Mouse (Mus musculus) megakaryocyte, embryonic 14.5 days (primary cell): ENCODE measurements at regions not wholly inside any gene's neighbourhood (a gene's known extent, or its start where the extent isn't known, plus 50 kb on each side); places are given as distances from the start of the nearest gene placed in this dataset.

Source experiments
- FLI1 ChIP-seq: IDR thresholded peaks from 2 replicates; pipeline ENCODE4 v1.6.1; 2012; ENCODE audit warnings: low read length, inconsistent platforms, mixed read lengths
- GATA1 ChIP-seq: IDR thresholded peaks from 3 replicates; pipeline ENCODE4 v1.6.1; 2012; ENCODE audit warnings: mixed read lengths, low read length, inconsistent platforms, borderline replicate concordance

- TF ChIP-seq GATA1 (no peak), FLI1 (no peak)
Observed at GRCm38 (mm10) chr6:143490019-143490418, 323.0 kb downstream of the Etnk1 start.
